Mouse (Mus musculus) retina, postnatal 7 days (tissue): Measurements from ENCODE around the gene Irf2.
"Not testable (repeated sequence)": the region's sequence is repeated elsewhere in the genome, so short reads cannot be mapped to it uniquely, and the experiment has no call there.

ENCODE experiments used
- DNase-seq: peaks from one replicate; pipeline ENCODE4 v3.0.0-alpha.2; 2012; ENCODE audit warnings: low read depth, low spot score

The Irf2 gene

DNA sequence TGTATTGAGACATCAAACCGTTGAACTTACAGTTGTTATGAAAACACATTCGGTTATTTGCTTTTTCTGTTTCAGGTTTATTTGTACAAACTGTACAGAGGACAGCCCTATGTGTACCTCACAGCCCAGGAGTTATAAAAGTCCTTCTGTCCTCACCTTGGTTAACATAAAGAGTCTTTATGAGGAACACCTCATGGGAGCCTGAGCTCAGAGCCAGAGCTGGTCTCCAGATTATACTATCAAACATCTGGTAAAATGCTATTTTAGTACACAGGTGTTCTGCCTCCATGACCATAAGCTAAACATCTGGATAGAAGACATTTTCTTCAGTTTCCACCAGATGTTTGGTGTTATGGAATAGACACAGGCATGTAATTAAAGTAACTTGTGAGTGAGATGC, 13.1 kb upstream of the Irf2 start:
- DNase-seq: no peak

DNA sequence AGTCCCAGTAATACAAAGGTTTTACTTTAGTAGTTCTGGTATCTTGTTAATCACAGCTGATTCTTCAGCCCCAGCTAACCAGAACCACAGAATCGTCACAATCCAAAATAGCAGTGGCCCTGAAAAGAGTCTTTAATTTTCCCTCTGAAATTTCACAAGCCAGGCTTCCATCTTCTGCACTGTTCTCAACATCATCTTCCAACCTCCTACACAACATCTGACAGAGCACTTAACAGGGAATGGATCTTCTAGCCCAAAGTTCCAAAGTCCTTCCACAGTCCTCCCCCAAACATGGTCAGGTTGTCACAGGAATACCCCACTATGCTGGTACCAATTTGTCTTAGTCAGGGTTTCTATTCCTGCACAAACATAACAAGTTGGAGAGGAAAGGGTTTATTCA, 9.9 kb upstream of the Irf2 start:
- DNase-seq: not testable (repeated sequence)

DNA sequence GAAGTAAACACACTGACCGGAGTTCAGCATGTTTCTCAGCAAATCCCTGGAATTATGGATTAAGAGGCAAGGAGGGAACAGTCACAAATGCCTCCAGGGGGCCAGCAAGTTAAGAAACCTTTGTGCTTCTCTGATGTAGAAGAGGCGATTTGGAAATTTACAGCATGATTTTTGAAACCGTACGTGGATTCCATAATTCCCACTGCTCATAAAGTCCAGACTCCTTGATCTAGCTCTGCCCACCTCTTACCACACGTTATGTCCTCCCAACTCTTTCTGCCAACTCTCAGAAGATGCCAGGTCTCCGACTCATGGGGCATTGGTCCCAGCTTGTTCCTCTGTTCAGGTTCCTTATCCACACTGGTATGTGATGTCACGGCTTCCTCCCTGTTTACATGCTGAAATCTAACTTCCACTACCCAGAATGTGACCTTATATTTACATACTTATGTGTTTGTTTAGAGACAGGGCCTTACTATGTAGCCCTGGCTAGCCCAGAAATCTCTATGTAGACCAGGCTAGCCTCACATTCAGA, 7.1 kb upstream of the Irf2 start:
- no peak for DNase-seq

- DNase-seq: no peak
Measured at GRCm38 (mm10) chr8:46733603-46734002, 5.9 kb upstream of the Irf2 start.

GRCm38 (mm10) chr8:46735505-46735904, 4.0 kb upstream of the Irf2 start:
- DNase-seq: no peak

GRCm38 (mm10) chr8:46736260-46736659, 3.3 kb upstream of the Irf2 start:
- no peak for DNase-seq

GRCm38 (mm10) chr8:46737421-46737820, 2.1 kb upstream of the Irf2 start:
- DNase-seq: no peak

DNA sequence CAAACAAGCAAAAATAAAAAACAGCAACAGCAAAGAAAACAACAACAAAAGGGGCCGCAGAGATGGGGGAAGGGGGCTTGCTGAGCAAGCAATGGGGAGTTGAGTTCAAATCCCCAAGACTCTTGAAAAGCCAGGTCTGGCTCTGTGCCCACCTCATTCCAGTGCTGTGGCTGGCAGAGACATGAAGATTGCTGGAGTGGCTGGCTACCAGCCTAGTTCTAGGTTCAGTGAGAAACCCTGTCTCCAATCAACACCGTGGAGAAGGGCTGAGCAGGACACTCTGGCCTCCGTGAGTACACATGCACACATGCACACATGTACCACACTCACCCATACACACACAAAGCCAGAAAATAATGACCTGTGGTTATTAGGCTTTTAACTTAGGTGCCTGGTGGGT, 1.6 kb upstream of the Irf2 start:
- no peak for DNase-seq

GRCm38 (mm10) chr8:46738601-46739000, 931 bp upstream of the Irf2 start:
- DNase-seq: no peak

GRCm38 (mm10) chr8:46739956-46740512, 502 bp downstream of the Irf2 start:
- DNase-seq: no peak

- DNase-seq: peak; percentile 52
Measured at GRCm38 (mm10) chr8:46740513-46741280, 1.2 kb downstream of the Irf2 start.

DNA sequence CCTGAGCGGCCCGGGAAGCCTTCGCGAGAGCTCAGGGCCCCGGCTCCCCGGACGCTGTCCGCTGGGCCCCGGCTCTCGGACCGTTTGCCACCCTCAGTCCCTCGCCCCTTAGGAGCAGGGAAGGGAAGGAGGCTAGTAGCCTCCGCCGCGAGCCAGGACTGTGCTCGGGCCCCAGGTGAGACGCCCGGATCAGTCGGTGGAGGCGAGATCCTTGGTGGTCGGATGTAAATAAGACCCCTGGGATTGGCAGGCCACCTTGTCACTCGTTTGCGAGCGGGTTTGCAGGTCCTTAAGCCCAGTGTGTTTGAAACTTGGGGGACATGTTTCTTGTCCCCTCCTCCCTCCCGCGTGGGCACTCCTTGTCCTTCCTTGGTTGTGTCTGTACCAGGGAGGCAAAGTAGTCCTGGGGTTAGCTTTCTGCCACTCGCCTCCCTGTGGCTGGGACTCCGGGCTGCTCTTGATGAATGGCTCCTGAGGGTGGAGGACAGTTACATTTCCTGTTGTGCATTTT, 1.8 kb downstream of the Irf2 start:
- peak; percentile 19 for DNase-seq

GRCm38 (mm10) chr8:46741991-46742690, 2.6 kb downstream of the Irf2 start:
- no peak for DNase-seq

DNA sequence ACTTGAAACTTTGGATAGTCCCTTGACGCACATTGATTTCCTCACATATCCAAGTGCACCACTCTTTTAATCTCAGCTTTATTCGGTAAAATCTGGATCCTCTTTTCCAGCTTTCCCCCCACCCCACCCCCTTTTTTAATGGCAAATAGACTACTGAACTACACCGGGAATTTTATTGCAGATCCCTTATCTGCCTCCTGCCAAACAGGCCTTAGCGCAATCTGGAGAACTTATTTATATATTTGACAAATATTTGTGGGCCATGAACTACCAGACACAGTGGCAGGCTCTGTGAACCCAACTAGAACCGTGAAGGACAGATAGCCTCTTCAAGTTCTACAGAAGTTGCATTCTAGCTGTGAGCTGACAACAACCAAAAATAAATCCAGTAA, 3.2 kb downstream of the Irf2 start:
- DNase-seq: no peak

GRCm38 (mm10) chr8:46745464-46745863, 5.9 kb downstream of the Irf2 start:
- no peak for DNase-seq

DNA sequence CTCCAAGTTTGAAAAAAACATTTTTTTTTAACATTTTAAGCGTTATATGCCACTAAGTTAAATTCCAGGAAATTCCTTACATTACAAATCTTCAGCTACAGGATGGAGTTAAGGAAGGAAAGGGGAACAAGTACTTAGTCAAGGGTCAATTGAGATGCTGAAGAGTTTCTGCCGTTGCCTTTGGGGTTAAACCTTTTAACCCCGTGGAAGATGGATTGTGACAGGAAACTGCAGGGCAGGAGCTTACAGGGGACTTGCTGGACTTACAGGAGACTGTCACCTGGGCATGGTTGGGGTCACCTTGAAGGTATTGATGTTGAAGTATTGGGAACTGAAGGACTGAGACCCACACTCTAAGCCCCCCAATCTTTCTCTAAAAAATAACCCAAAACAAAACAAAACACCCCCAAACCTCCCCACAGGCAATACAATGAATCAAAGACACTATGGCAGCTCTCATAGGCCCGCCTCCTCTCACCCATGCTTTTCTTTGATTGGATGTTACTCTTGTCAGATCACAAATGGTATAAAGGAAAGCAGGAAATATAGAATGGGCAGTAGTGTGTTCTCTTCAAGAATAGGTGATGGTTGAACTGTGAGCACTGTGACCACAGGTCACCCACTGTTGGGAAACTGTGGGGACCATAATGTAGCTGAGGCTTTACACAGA, 7.9 kb downstream of the Irf2 start:
- DNase-seq: no peak

GRCm38 (mm10) chr8:46750000-46750399, 10.5 kb downstream of the Irf2 start:
- no peak for DNase-seq

DNA sequence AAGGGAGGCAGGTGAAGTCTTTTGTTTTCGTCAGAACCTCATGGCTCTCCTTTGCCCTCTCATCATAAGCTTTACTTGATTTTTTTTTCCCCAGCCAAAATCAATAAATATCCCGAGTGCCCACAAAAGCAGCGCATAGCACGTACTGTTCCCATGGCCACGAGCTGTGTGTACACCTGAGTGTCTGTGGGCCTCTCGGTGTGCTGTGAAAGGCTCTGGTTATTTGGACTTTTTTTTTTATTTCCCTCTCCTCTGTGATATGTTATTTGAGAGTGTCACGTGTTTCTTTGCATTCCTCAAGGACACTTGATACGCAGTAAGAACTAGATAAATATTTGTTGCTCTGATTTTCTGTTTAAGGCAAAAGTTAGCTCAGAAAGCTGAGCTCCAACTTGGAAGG, 11.0 kb downstream of the Irf2 start:
- no peak for DNase-seq

- no peak for DNase-seq
Measured at GRCm38 (mm10) chr8:46751151-46751550, 11.6 kb downstream of the Irf2 start.

GRCm38 (mm10) chr8:46752986-46753385, 13.5 kb downstream of the Irf2 start:
- DNase-seq: no peak

GRCm38 (mm10) chr8:46754355-46754754, 14.8 kb downstream of the Irf2 start:
- DNase-seq: no peak
